Mouse (Mus musculus): Measurements from ENCODE around the gene H2-Ab1.
"Not testable (repeated sequence)": the region's sequence is repeated elsewhere in the genome, so short reads cannot be mapped to it uniquely, and the experiment has no call there.

- TF ChIP-seq GATA1, TAL1 (IDR thresholded peaks at IDR 0.05; ENCODE audit: low read length): not testable (repeated sequence)
Observed at GRCm38 (mm10) chr17:34220401-34220800, 37.1 kb upstream of the H2-Ab1 start.

Data from erythroblast, embryonic 14.5 days (primary cell).